Mouse (Mus musculus) Muller cell, postnatal 12 days (primary cell): ENCODE data around the gene Ssb.
"Not testable (repeated sequence)": the region's sequence is repeated elsewhere in the genome, so short reads cannot be mapped to it uniquely, and the experiment has no call there.

Experiments
- DNase-seq: peaks from one replicate; pipeline ENCODE4 v3.0.0-alpha.2; 2015; ENCODE audit errors: inconsistent ontology term

Gene Ssb

GRCm38 (mm10) chr2:69862117-69862657 lies 825 bp downstream of the Ssb start:
- peak; percentile 28 for DNase-seq

DNA sequence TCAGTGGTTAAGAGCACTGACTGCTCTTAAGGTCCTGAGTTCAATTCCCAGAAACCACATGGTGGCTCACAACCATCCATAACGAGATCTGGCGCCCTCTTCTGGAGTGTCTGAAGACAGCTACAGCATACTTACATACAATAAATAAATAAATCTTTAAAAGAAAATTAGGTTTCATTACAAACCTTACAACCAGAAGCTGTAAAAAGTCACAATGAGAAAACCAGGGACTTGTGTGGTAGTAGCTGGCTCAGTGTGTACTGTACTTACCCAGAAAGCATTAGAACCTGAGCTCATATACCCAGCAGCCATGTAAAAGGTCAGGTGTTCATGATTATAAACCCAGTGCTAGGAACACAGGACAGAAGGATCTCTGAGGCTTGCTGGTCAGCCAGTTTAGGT lies 22.6 kb downstream of the Ssb start:
- no peak for DNase-seq

GRCm38 (mm10) chr2:69884581-69884980 lies 23.2 kb downstream of the Ssb start:
- no peak for DNase-seq

DNA sequence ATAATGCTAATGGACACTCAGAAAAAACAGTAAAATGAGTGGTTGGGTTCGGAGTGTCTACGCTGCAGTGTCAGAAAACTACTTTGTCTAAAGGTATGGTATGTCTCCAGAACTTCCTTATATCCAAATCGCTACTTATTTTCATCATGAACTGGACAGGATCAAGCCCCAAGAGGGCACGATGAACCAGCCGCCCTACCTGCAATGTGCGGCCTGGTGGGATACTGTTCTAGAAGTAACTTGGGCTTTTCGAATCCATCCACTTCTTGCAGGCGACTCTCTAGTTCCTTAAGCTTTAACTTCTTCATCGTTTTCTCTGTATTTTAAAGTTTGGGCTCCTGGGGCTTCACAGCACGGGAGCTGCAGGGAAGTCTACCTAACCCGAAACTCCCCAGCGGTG lies 23.7 kb downstream of the Ssb start:
- peak; percentile 23 for DNase-seq

DNA sequence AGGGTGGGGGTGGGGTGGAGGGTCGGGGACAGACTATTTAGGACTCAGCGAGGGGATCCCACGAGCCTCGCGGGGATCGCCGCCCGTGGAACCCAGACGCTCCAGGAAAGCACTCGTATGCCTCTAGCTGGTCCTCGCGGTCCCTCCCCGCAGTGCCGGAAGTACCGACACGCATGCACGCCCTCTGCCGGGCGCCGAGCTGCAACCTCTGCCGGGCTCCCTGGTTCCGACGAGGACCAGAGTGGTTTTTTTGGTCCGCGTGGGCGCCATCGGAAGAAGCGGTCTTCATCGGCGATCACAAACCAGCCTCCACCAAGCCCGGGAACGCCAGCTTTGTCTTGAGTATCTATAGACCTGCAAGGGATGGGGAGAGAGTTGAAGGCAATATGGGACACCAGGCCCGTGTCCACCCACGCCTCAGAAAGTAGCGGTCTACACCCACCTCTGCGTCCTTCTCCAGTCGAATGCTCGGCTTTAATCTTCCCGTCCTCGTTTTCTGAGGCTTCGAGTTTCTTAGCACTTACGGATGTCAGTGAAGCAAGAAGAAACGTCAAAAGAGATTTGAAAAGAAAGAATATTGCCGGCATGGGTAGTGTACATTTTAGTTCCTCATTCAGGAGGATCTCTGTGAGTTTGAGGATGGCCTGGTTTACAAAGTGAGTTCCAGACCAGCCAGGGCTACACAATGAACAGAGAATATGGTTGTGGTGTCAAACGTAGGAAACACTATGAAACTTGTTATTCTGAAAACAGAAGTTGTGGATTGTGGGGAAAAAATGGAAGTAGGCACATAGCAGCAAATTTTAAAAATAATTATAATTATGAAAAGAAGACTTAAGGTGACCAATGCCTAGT lies 24.3 kb downstream of the Ssb start, which contains the start of gene Mettl5:
Mettl5 (minus strand) TSS at position 165 of the 855 bp plus-strand sequence.
- peak; percentile 88 for DNase-seq

DNA sequence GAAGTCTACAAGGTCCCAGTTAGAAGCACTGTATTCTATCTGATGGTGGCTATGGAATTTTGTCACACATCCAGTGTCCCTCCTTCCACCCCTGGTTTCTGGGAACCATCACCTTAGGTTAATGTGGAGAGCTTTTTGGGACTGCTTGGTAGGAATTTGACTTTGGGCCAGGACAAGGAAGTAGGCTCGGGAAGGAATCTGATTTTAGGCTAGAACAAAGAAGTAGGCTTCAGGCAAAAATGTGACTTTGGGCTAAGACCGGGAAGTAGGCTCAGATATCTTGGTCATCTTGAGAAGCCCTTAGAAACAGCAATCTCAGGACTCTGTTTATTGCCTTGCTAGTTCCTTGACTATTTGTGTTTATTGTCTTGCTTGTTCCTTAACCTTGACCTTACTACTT lies 27.6 kb downstream of the Ssb start:
- DNase-seq = no peak

DNA sequence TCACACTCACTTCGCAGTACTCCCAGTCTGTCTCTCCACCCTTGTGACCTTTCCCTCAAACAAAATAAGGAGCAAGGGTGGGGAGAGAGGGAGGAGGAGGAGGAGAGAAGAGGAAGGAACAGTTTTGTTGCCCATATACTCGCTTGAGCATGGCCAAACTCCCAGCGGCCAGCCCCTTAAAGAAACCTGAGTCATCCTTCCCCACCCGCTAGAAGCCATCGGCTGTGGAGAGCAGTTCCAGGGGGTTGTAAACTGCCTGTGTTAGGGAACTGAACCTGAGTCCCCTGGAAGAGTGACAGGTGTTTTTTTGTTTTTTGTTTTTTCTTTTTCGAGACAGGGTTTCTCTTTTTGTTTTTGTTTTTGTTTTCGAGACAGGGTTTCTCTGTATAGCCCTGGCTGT lies 29.5 kb downstream of the Ssb start:
- DNase-seq = no peak

GRCm38 (mm10) chr2:69893145-69893544 lies 31.8 kb downstream of the Ssb start:
- no peak for DNase-seq

- no peak for DNase-seq
Measured at GRCm38 (mm10) chr2:69893891-69894290, 32.5 kb downstream of the Ssb start.

- DNase-seq = no peak
Measured at GRCm38 (mm10) chr2:69895502-69896223, 34.3 kb downstream of the Ssb start.

- DNase-seq = no peak
Measured at GRCm38 (mm10) chr2:69896224-69896581, 34.8 kb downstream of the Ssb start.

- peak; percentile 97 for DNase-seq
Measured at GRCm38 (mm10) chr2:69897039-69897617, 35.8 kb downstream of the Ssb start, which contains the start of gene Ubr3. TSS of gene Ubr3 (plus strand) at chr2:69897246.

DNA sequence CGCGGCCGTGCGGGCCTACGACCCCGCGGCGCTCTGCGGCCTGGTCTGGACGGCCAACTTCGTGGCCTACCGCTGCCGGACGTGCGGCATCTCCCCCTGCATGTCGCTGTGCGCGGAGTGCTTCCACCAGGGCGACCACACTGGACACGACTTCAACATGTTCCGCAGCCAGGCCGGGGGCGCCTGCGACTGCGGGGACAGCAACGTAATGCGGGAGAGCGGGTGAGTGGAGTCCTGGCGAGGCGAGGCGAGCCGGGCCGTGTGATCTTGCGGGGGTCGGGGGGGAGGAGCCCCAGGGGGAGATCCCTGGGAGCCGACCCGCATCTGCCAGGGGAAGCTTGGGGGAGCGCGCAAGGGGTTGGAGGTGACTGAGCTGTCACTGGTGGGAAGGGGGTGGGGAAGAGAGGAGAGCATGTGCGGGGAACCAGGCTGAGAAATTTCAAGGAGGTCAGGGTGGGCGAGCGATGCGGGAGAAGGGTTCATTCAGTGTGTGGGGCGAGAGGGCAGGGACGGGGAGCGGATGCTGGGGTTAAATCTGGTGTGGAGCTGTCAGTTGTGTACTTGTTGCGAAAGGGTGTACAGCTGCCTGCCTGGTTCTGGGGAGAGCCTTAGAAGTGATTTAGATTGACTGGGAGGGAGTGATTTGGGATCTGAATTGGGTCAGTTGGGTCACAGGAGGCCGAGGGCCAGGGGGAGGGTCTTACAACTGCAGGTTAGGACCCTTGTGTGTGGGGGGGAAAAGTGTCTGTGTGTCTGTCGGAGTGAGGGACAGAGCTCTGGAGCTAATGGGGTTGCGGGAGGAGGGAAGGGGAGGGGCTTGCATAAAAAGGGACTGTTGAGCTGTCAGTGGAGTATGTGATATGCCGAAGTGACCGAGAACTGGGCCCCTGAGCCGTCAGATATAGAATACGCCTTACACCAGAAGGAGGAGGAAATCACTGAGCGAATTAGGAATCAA lies 36.5 kb downstream of the Ssb start:
- peak; percentile 76 for DNase-seq

DNA sequence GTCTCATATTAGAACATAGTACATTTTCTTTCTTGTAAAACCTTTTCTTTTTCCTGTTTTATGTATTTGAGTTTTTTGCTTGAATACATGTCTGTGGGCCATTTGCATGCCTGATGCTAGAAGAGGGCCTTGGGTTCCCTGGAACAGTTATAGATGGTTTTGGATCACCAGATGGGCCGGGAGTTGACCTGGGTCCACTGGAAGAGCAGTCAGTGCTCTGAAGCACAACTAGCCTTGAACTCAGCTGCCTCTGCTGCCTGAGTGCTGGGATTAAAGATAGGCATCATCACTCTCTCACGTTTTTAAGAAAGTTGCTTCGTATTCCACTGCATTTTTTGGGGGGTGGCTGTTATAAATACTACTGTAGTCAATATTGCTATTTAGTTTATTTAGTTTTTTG lies 42.2 kb downstream of the Ssb start:
- DNase-seq = no peak

DNA sequence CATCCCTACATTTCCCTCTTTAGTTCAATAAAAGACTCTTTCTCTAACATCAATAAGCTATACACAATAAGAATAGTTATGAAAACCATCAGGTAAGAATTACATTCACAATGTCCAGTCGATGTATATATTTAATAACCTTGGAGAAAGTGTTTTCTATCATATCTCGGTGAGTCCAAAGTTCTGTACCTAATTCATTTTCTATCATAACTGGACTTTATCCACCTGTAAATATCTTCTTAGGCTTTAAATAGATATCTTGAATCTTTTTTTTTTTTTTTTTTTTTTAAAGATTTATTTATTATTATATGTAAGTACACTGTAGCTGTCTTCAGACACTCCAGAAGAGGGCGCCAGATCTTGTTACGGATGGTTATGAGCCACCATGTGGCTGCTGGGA lies 46.0 kb downstream of the Ssb start:
- not testable (repeated sequence) for DNase-seq

DNA sequence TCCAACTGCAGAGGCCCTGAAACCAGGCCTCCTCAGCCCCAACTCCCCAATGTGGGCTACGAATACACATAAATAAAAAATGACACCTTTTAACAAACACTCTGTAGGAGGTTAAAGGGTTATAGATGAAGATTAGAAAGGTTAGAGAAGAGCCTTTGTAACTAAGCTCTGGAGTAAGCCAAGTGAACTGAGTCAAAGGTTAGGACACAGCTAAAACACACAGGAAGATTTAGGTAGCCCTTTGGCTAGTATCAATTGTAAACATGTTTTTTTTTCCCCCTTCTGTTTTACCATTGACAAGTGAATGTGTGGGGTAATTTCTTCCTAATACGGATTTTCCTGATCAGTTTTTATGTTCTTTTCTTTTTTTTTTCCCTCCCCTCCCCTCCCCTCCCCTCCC lies 51.4 kb downstream of the Ssb start:
- no peak for DNase-seq

DNA sequence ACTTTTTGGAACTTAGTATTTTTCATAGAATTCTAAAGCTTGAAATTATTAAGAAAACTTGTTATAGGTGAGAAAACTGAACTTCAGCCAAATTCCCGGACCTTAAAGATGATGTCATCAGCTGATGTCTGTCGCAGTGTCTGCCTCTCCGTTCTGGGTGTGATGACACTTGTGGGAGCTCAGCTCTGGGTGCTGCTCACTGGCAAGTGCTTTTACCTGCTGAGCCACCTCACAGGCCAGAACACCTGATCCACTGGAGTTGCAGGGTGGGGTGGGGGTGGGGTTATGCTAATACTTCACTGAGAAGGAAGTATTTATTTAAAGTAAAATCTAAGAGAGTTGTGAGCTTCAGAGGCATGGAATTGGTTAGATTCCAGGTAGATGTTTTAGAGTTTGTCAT lies 55.9 kb downstream of the Ssb start:
- DNase-seq = no peak
